Mouse (Mus musculus) spleen, adult 18-20 months (tissue): ENCODE measurements around the gene Glra4.
"Not testable (repeated sequence)": the region's sequence is repeated elsewhere in the genome, so short reads cannot be mapped to it uniquely, and the experiment has no call there.

Source experiments
- DNase-seq, 2 experiments: peaks; one replicate each; pipeline ENCODE4 v3.0.0; 2022; ENCODE audit warnings: mixed read lengths in 2 of 2

Gene Glra4

DNA sequence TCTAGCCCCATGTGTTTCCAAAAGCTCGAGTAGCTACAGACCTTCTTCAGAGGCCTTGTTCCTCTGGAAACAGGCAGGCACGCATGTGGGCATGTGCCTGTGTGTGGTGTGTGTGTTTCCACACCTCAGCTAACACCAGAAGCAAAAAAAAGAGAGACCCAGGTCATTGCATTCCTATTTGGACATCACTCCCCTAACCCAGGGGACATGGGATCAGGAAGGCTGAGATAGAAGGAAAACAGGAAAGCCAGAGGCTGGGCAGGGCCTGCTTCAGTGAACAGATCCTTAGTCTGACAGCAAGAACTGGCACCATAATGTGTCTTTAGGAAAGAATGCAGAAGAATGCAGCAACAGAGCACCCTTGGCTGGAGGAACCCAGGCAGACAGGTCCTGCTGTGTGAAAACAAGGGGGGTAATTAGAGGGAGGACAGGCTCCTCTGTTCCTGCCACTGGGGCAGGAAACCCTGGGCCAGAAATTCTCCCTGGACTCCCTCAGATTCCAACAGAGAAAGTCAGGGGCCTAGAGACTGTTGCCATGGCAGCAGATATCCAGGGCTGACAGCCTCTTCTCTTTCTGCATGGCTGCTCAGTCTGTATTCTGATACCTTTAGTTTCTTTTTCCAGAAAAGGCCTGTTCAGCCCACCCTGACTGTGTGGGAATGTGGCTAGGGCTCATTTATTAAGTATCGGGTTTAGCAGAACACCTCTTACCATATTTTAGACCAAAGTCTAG, 65.0 kb downstream of the Glra4 start:
- not testable (repeated sequence) for DNase-seq

DNA sequence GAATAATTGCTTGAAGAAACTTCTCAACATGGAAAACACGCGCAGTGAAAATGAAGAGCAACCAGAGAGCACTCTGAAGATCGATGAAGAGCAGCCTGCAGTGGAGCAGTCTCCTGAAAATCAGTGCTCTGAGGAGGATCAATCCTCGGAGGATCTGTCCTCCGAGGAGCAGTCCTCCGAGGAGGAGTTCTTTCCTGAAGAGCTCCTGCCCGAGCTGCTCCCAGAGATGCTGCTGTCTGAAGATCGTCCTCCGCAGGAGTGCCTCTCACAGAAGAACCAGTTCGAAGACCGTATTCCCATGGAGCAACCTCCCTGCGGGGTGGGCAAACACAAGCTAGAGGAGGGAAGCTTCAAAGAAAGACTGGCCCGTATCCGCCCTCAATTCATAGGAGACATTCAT, 71.2 kb downstream of the Glra4 start:
- DNase-seq: no peak

DNA sequence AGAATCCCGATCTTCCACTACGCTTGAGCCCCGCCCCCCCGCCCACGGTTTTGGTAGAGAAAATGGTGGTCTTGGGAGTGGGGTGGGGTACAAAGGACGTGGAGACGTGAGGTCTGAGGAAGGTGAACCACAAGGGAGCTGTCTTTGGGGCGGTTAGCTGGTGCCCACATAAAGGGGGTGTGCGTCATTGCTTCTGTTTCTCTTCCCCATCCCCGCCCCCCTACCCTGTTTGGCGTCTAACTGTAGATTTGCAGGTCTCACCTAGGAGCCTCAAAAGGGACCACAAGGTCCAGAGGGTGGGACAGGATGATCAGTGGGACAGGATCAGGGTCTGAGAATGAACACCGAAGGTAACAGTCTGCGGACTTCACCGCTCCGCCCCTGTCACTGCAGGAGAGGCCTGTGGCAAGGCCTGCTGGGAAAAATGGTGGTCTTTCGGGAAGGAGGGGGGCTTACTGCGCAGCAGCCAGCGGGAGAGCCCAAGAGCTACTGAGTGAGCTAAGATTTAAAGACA, 71.7 kb downstream of the Glra4 start:
- peak in 1 of 2 experiments; percentile 1 for DNase-seq
